Mouse (Mus musculus): ENCODE results near the gene Ppp2r5d.

DNA sequence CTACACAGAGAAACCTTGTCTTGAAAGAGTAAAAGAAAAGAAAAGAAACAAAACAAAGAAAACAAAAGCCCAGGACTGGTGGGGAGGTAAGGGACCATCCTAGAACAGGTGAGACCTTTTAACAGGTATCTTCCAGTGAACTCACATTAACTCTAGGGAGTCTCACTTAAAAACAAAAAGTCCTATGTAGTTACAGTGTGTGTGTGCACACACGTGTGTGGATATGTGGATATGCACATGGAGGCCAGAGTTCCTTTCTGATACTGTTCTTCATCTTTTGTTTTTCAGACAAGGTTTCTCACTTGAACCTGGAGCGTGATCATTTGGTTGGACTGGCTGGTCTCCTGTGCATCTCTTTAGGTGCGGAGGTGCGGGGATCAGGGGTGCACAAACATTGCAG, 45.7 kb upstream of the Ppp2r5d start:
- TF ChIP-seq CTCF (IDR thresholded peaks at IDR 0.05; ENCODE audit: extremely low read depth, insufficient read depth, insufficient read length, insufficient replicate concordance) (no peak), POLR2A (IDR thresholded peaks at IDR 0.05; ENCODE audit: low read depth, low read length) (no peak)

Data from spleen, adult 2 months (tissue).